In genomic region chr11:35355811-35356210, GRCm38 (mm10) we compare ENCODE assay signal across 23 mouse cellular contexts.
DNase-seq lines count a peak whose midpoint lies in the region; ATAC-seq and TF ChIP-seq lines count a peak whose summit lies in the region.
"Had no signal": no experiment of that assay in that cellular context is flagged by ENCODE, and none has a peak within 500 bp of the region (broad histone marks: within the 10 kb centered on the region; RNA-seq: fewer than 3 reads in every experiment).

No protein-coding gene starts in this region.

- H3K79me2 ChIP-seq in heart, adult 2 months (replicated peaks; ENCODE audit: control insufficient read depth, insufficient read depth, low read length): no peaks in the 10 kb centered on the region

- H3K27me3 ChIP-seq in embryonic facial prominence, embryonic 12.5 days: no peaks in the 10 kb centered on the region
- no peaks in the 10 kb centered on the region for H3K27me3 ChIP-seq in limb, embryonic 12.5 days
- H3K27me3 ChIP-seq in heart, adult 2 months (ENCODE audit: control insufficient read depth, insufficient read depth, low read length): no peaks in the 10 kb centered on the region
- H3K27me3 ChIP-seq: forebrain, embryonic 15.5 days; heart, embryonic 12.5 days; liver, embryonic 13.5 days; Patski had no signal

- intact Hi-C loops in gastrocnemius, adult 2 months (cut with DNase I): no loop called here
- intact Hi-C loops in gastrocnemius, postnatal 14 days (cut with DNase I; ENCODE audit: low total_unique reads): no loop called here
- intact Hi-C loops in heart, adult 2 months (cut with DNase I): no loop called here

- peaks cover 30% of the 10 kb centered on the region for H3K4me1 ChIP-seq in embryonic facial prominence, embryonic 12.5 days
- H3K4me1 ChIP-seq in limb, embryonic 12.5 days (replicated peaks): peaks cover 62% of the 10 kb centered on the region
- no peaks in the 10 kb centered on the region for H3K4me1 ChIP-seq in heart, adult 2 months (ENCODE audit: control insufficient read depth, insufficient read depth, low read length)
- H3K4me1 ChIP-seq: forebrain, embryonic 15.5 days; liver, embryonic 13.5 days had no signal

- peak overlapping the region; percentile 16; the same call in 1 of the 2 replicates for H3K27ac ChIP-seq in gastrocnemius, adult 2 months
- H3K27ac ChIP-seq in embryonic facial prominence, embryonic 12.5 days: peak overlapping the region; percentile 47; the same call in 1 of the 2 replicates
- H3K27ac ChIP-seq in limb, embryonic 12.5 days: peak overlapping the region; percentile 78
- no peak overlapping the region for H3K27ac ChIP-seq in heart, adult 2 months
- H3K27ac ChIP-seq: forebrain, embryonic 15.5 days; hindbrain, embryonic 14.5 days; kidney, postnatal 0 days; liver, embryonic 13.5 days had no signal

- no peak overlapping the region for H3K9ac ChIP-seq in embryonic facial prominence, embryonic 12.5 days
- H3K9ac ChIP-seq in limb, embryonic 12.5 days (replicated peaks): no peak overlapping the region
- H3K9ac ChIP-seq in heart, adult 2 months (ENCODE audit: low read depth, low read length): no peak overlapping the region
- H3K9ac ChIP-seq: forebrain, embryonic 15.5 days; heart, embryonic 12.5 days; hindbrain, embryonic 14.5 days; liver, embryonic 13.5 days; lung, embryonic 14.5 days had no signal

- ATAC-seq in embryonic facial prominence, embryonic 12.5 days (ENCODE audit: insufficient number of reproducible peaks, insufficient read depth, low FRiP score, low TSS enrichment): 0 out of 2 replicates have a peak, but pooled peaks have one; percentile 30
- ATAC-seq in limb, embryonic 12.5 days (ENCODE audit: insufficient number of reproducible peaks, insufficient read depth, low FRiP score, low TSS enrichment, low read depth): no peak
- ATAC-seq: forebrain, embryonic 15.5 days; intestine, embryonic 16.5 days; midbrain, embryonic 16.5 days; Patski had no signal

- no peak for TF ChIP-seq CTCF in gastrocnemius, adult 2 months (IDR thresholded peaks at IDR 0.05)
- TF ChIP-seq CTCF in heart, adult 2 months (IDR thresholded peaks at IDR 0.05): no peak

- no peak for DNase-seq in gastrocnemius, adult 2 months
- no peak for DNase-seq in gastrocnemius, postnatal 14 days
- peak; percentile 16 for DNase-seq in adipocyte (ENCODE audit: low spot score)
- DNase-seq in B cell, adult 2 months: no peak
- no peak for DNase-seq in heart, adult 2 months
- DNase-seq: cerebellum, adult 11 months; cerebellum, postnatal 14 days; heart, postnatal 14 days; left cerebral cortex, postnatal 4 days; liver, embryonic 13.5 days; lung, embryonic 14.5 days; lung, postnatal 36 days; right cerebral cortex, postnatal 4 days had no signal

- 40% methylated on average over 4 of the region's 4 CpGs for WGBS in embryonic facial prominence, embryonic 12.5 days
- WGBS in limb, embryonic 12.5 days: 38% methylated on average over 4 of the region's 4 CpGs
- WGBS in heart, adult 2 months: 80% methylated on average over 4 of the region's 4 CpGs

- H3K36me3 ChIP-seq in embryonic facial prominence, embryonic 12.5 days: no peaks in the 10 kb centered on the region
- H3K36me3 ChIP-seq in limb, embryonic 12.5 days: 0 out of 2 replicates have a peak, but pooled peaks cover 5% of the 10 kb centered on the region
- no peaks in the 10 kb centered on the region for H3K36me3 ChIP-seq in heart, adult 2 months (ENCODE audit: control insufficient read depth, insufficient read depth, low read length)
- H3K36me3 ChIP-seq: forebrain, embryonic 15.5 days; heart, embryonic 12.5 days; liver, embryonic 13.5 days had no signal

- no peak overlapping the region for H3K4me2 ChIP-seq in embryonic facial prominence, embryonic 12.5 days (replicated peaks)
- H3K4me2 ChIP-seq in limb, embryonic 12.5 days: peak overlapping the region; percentile 6; the same call in 1 of the 2 replicates
- H3K4me2 ChIP-seq: forebrain, embryonic 15.5 days; heart, embryonic 12.5 days; hindbrain, embryonic 14.5 days; liver, embryonic 13.5 days; lung, embryonic 14.5 days had no signal

- H3K9me3 ChIP-seq in embryonic facial prominence, embryonic 12.5 days: no peaks in the 10 kb centered on the region
- no peaks in the 10 kb centered on the region for H3K9me3 ChIP-seq in limb, embryonic 12.5 days
- H3K9me3 ChIP-seq: forebrain, embryonic 15.5 days; heart, embryonic 12.5 days; liver, embryonic 13.5 days had no signal

- no peak overlapping the region for H3K4me3 ChIP-seq in gastrocnemius, adult 2 months
- H3K4me3 ChIP-seq in embryonic facial prominence, embryonic 12.5 days: no peak overlapping the region
- H3K4me3 ChIP-seq in limb, embryonic 12.5 days (replicated peaks): no peak overlapping the region
- H3K4me3 ChIP-seq in heart, adult 2 months: no peak overlapping the region
- H3K4me3 ChIP-seq: erythroblast, embryonic 14.5 days; forebrain, embryonic 15.5 days; heart, embryonic 12.5 days; liver, embryonic 13.5 days had no signal

- no peak for TF ChIP-seq POLR2A in heart, adult 2 months (IDR thresholded peaks at IDR 0.05; ENCODE audit: insufficient read depth, low read depth, low read length)

- no peak for TF ChIP-seq EP300 in heart, adult 2 months (IDR thresholded peaks at IDR 0.05; ENCODE audit: insufficient read depth, low read depth, low read length)
